Mouse (Mus musculus) embryonic facial prominence, embryonic 15.5 days (tissue): Measurements from ENCODE around the gene Epas1. TPM values are rescaled to one million over a fixed set of nuclear protein-coding genes. Genes with fewer than 3 reads are reported as not detected.

Experiments used
- ATAC-seq: fragments of 200-750 bp; cut with Nextera tagmentation; 2 replicates; pipeline ENCODE4 v1.8.0; 2017; ENCODE audit warnings: low read depth, moderate TSS enrichment; ENCODE audit not compliant: insufficient number of reproducible peaks, low FRiP score, low TSS enrichment
- H3K27ac ChIP-seq: fragments of 300-500 bp; sonication (generic); replicated peaks from 2 replicates; pipeline ENCODE4 v1.5.1; 2015; ENCODE audit warnings: mild to moderate bottlenecking, inconsistent platforms
- H3K27me3 ChIP-seq: fragments of 300-500 bp; sonication (generic); 2 replicates; pipeline ENCODE4 v1.6.1; 2015; ENCODE audit warnings: inconsistent platforms
- H3K36me3 ChIP-seq: fragments of 300-500 bp; sonication (generic); 2 replicates; pipeline ENCODE4 v1.6.1; 2015; ENCODE audit warnings: mild to moderate bottlenecking, inconsistent platforms
- H3K4me1 ChIP-seq: fragments of 300-500 bp; sonication (generic); 2 replicates; pipeline ENCODE4 v1.6.1; 2015; ENCODE audit warnings: inconsistent platforms
- H3K4me2 ChIP-seq: fragments of 300-500 bp; sonication (generic); replicated peaks from 2 replicates; pipeline ENCODE4 v1.6.1; 2015; ENCODE audit warnings: mild to moderate bottlenecking, inconsistent platforms
- H3K4me3 ChIP-seq: fragments of 300-500 bp; sonication (generic); replicated peaks from 2 replicates; pipeline ENCODE4 v1.5.1; 2015; ENCODE audit warnings: mild to moderate bottlenecking, inconsistent platforms
- H3K9ac ChIP-seq: fragments of 300-500 bp; sonication (generic); 2 replicates; pipeline ENCODE4 v1.6.1; 2015; ENCODE audit warnings: inconsistent platforms
- H3K9me3 ChIP-seq: fragments of 300-500 bp; sonication (generic); replicated peaks from 2 replicates; pipeline ENCODE4 v1.6.1; 2016; ENCODE audit warnings: inconsistent platforms
- WGBS: fragments of 180-500 bp; shearing (Covaris S2); methylation state at CpG from one replicate; pipeline ENCODE4 v1.1.7; 2015; 5-methylcytosine and 5-hydroxymethylcytosine counted together
- polyA plus RNA-seq: library from polyadenylated mRNA; unstranded; fragments of >200 nt; fragmentation: Nextera tagmentation; extraction: Ambion mirVana; gene quantifications from 2 replicates; pipeline ENCODE4 v1.2.1, GENCODE M21; 2015

The Epas1 gene
- 6.0 and 9.8 TPM in 2 replicates for polyA plus RNA-seq

- WGBS, result under 1% methylated on average over 58 of the region's 60 CpGs
- Histone ChIP-seq H3K4me3 (peak within 1 kb of the TSS; percentile 57), H3K9me3 (no peaks in the 10 kb centered on the region), H3K9ac (peak within 1 kb of the TSS; percentile 31; the same call in 1 of the 2 replicates), H3K4me2 (peak within 1 kb of the TSS; percentile 82), H3K27me3 (peaks cover 55% of the 10 kb centered on the region), H3K36me3 (no peaks in the 10 kb centered on the region), H3K4me1 (peaks cover 25% of the 10 kb centered on the region), H3K27ac (no peak within 1 kb of the TSS)
- peak; percentile 95 for ATAC-seq
These were observed at the start of gene Epas1 for GRCm38 (mm10) chr17:86753130-86753821. Epas1 (plus strand) TSS chr17:86753700.

GRCm38 (mm10) chr17:86705236-86705635, 48.3 kb upstream of the Epas1 start:
- H3K27me3 ChIP-seq, result no peaks in the 10 kb centered on the region
- H3K9ac ChIP-seq, result no peak overlapping the region
- H3K27ac ChIP-seq, result no peak overlapping the region
- ATAC-seq, result no peak
- no peaks in the 10 kb centered on the region for H3K9me3 ChIP-seq
- no peak overlapping the region for H3K4me2 ChIP-seq
- no peaks in the 10 kb centered on the region for H3K36me3 ChIP-seq
- no peak overlapping the region for H3K4me3 ChIP-seq
- H3K4me1 ChIP-seq, result no peaks in the 10 kb centered on the region
- WGBS, result 79% methylated on average over 3 of the region's 3 CpGs

GRCm38 (mm10) chr17:86706467-86706866, 47.0 kb upstream of the Epas1 start:
- no peaks in the 10 kb centered on the region for H3K27me3 ChIP-seq
- no peak overlapping the region for H3K9ac ChIP-seq
- no peak overlapping the region for H3K4me2 ChIP-seq
- no peaks in the 10 kb centered on the region for H3K9me3 ChIP-seq
- no peak overlapping the region for H3K4me3 ChIP-seq
- WGBS, result 71% methylated on average over 1 of the region's 1 CpGs
- H3K36me3 ChIP-seq, result no peaks in the 10 kb centered on the region
- H3K4me1 ChIP-seq, result no peaks in the 10 kb centered on the region
- no peak for ATAC-seq
- H3K27ac ChIP-seq, result no peak overlapping the region

- 85% methylated on average over 8 of the region's 8 CpGs for WGBS
- Histone ChIP-seq H3K9me3 (no peaks in the 10 kb centered on the region), H3K4me2 (no peak overlapping the region), H3K9ac (no peak overlapping the region), H3K27me3 (no peaks in the 10 kb centered on the region), H3K27ac (no peak overlapping the region), H3K36me3 (no peaks in the 10 kb centered on the region), H3K4me3 (no peak overlapping the region), H3K4me1 (peaks cover 6% of the 10 kb centered on the region)
- no peak for ATAC-seq
These were observed 43.7 kb upstream of the Epas1 start for GRCm38 (mm10) chr17:86709803-86710202.

GRCm38 (mm10) chr17:86710379-86710778, 43.1 kb upstream of the Epas1 start:
- 70% methylated on average over 8 of the region's 8 CpGs for WGBS
- Histone ChIP-seq H3K27me3 (no peaks in the 10 kb centered on the region), H3K9ac (no peak overlapping the region), H3K4me3 (no peak overlapping the region), H3K4me2 (no peak overlapping the region), H3K36me3 (no peaks in the 10 kb centered on the region), H3K4me1 (peaks cover 6% of the 10 kb centered on the region), H3K27ac (no peak overlapping the region), H3K9me3 (no peaks in the 10 kb centered on the region)
- no peak for ATAC-seq

- H3K9ac ChIP-seq, result no peak overlapping the region
- no peak for ATAC-seq
- peaks cover 6% of the 10 kb centered on the region for H3K4me1 ChIP-seq
- H3K4me3 ChIP-seq, result no peak overlapping the region
- 70% methylated on average over 5 of the region's 5 CpGs for WGBS
- no peaks in the 10 kb centered on the region for H3K36me3 ChIP-seq
- H3K27me3 ChIP-seq, result no peaks in the 10 kb centered on the region
- H3K27ac ChIP-seq, result no peak overlapping the region
- no peak overlapping the region for H3K4me2 ChIP-seq
- H3K9me3 ChIP-seq, result no peaks in the 10 kb centered on the region
These were observed 41.6 kb upstream of the Epas1 start for GRCm38 (mm10) chr17:86711949-86712348.

- Histone ChIP-seq H3K27ac (no peak overlapping the region), H3K36me3 (no peaks in the 10 kb centered on the region), H3K4me3 (no peak overlapping the region), H3K27me3 (no peaks in the 10 kb centered on the region), H3K4me2 (no peak overlapping the region), H3K9ac (no peak overlapping the region), H3K9me3 (no peaks in the 10 kb centered on the region), H3K4me1 (peaks cover 6% of the 10 kb centered on the region)
- no peak for ATAC-seq
- 88% methylated on average over 8 of the region's 8 CpGs for WGBS
These were observed 40.9 kb upstream of the Epas1 start for GRCm38 (mm10) chr17:86712601-86713000.

GRCm38 (mm10) chr17:86713591-86713990, 39.9 kb upstream of the Epas1 start:
- Histone ChIP-seq H3K9me3 (no peaks in the 10 kb centered on the region), H3K9ac (no peak overlapping the region), H3K4me2 (no peak overlapping the region), H3K36me3 (no peaks in the 10 kb centered on the region), H3K4me3 (no peak overlapping the region), H3K27me3 (no peaks in the 10 kb centered on the region), H3K27ac (no peak overlapping the region), H3K4me1 (peaks cover 6% of the 10 kb centered on the region)
- no peak for ATAC-seq
- 7% methylated on average over 8 of the region's 8 CpGs for WGBS

- H3K36me3 ChIP-seq, result no peaks in the 10 kb centered on the region
- H3K9ac ChIP-seq, result no peak overlapping the region
- no peak for ATAC-seq
- H3K4me3 ChIP-seq, result no peak overlapping the region
- no peaks in the 10 kb centered on the region for H3K9me3 ChIP-seq
- H3K27ac ChIP-seq, result no peak overlapping the region
- H3K4me1 ChIP-seq, result no peaks in the 10 kb centered on the region
- 51% methylated on average over 8 of the region's 8 CpGs for WGBS
- H3K27me3 ChIP-seq, result no peaks in the 10 kb centered on the region
- no peak overlapping the region for H3K4me2 ChIP-seq
These were observed 28.6 kb upstream of the Epas1 start for GRCm38 (mm10) chr17:86724786-86725415.

GRCm38 (mm10) chr17:86726480-86726879, 27.0 kb upstream of the Epas1 start:
- Histone ChIP-seq H3K36me3 (no peaks in the 10 kb centered on the region), H3K9me3 (no peaks in the 10 kb centered on the region), H3K27me3 (no peaks in the 10 kb centered on the region), H3K4me3 (no peak overlapping the region), H3K4me2 (no peak overlapping the region), H3K4me1 (no peaks in the 10 kb centered on the region), H3K27ac (0 out of 2 replicates have a peak overlapping the region, but pooled peaks have one; percentile 7), H3K9ac (no peak overlapping the region)
- WGBS, result 69% methylated on average over 7 of the region's 7 CpGs
- no peak for ATAC-seq

GRCm38 (mm10) chr17:86727031-86727430, 26.5 kb upstream of the Epas1 start:
- no peak for ATAC-seq
- H3K9me3 ChIP-seq, result no peaks in the 10 kb centered on the region
- no peaks in the 10 kb centered on the region for H3K27me3 ChIP-seq
- H3K4me3 ChIP-seq, result no peak overlapping the region
- H3K4me1 ChIP-seq, result peaks cover 3% of the 10 kb centered on the region
- H3K4me2 ChIP-seq, result no peak overlapping the region
- no peak overlapping the region for H3K9ac ChIP-seq
- H3K36me3 ChIP-seq, result no peaks in the 10 kb centered on the region
- 59% methylated on average over 7 of the region's 7 CpGs for WGBS
- 0 out of 2 replicates have a peak overlapping the region, but pooled peaks have one; percentile 7 for H3K27ac ChIP-seq
